Mouse (Mus musculus) G1E (cell line): ENCODE data around the gene Gm17387. TPM values are rescaled to one million over a fixed set of nuclear protein-coding genes. Genes with fewer than 3 reads are reported as not detected.

ENCODE experiments used
- ATAC-seq: 2 replicates; pipeline ENCODE4 v1.8.0; 2016; ENCODE audit warnings: mild to moderate bottlenecking; ENCODE audit not compliant: insufficient number of reproducible peaks, poor library complexity, low FRiP score, severe bottlenecking; ENCODE audit errors: extremely low read depth
- DNase-seq: peaks from one replicate; pipeline ENCODE4 v3.0.0; 2012; ENCODE audit warnings: low spot score
- H3K27me3 ChIP-seq: 2 replicates; pipeline ENCODE4 v1.6.1; 2012; ENCODE audit warnings: mild to moderate bottlenecking, low read length, inconsistent platforms; ENCODE audit not compliant: insufficient read depth
- H3K36me3 ChIP-seq: replicated peaks from 2 replicates; pipeline ENCODE3; 2012; ENCODE audit warnings: mild to moderate bottlenecking, inconsistent platforms
- H3K4me1 ChIP-seq: 2 replicates; pipeline ENCODE4 v1.6.1; 2012; ENCODE audit warnings: low read depth, low read length, inconsistent platforms, mixed read lengths; ENCODE audit not compliant: insufficient read depth
- H3K4me3 ChIP-seq: 2 replicates; pipeline ENCODE4 v1.5.1; 2012; ENCODE audit warnings: low read depth, mild to moderate bottlenecking, inconsistent platforms, low read length, moderate library complexity, mixed read lengths
- H3K9me3 ChIP-seq: replicated peaks from 2 replicates; pipeline ENCODE4 v1.6.1; 2012; ENCODE audit warnings: inconsistent platforms
- CTCF ChIP-seq: IDR thresholded peaks from 2 replicates; pipeline ENCODE4 v1.5.1; 2012; ENCODE audit warnings: low read depth, low read length, inconsistent platforms, mixed read lengths
- GATA1 ChIP-seq: IDR thresholded peaks from 2 replicates; pipeline ENCODE4 v1.6.1; 2012; ENCODE audit warnings: borderline replicate concordance, low read length, inconsistent platforms, mixed read lengths
- GATA2 ChIP-seq: IDR thresholded peaks from 2 replicates; pipeline ENCODE4 v1.6.1; 2012; ENCODE audit warnings: low read depth, low read length, inconsistent platforms, borderline replicate concordance
- POLR2AphosphoS5 ChIP-seq: IDR thresholded peaks from 2 replicates; pipeline ENCODE4 v1.6.1; 2012; ENCODE audit warnings: low read depth, low read length, inconsistent platforms; ENCODE audit not compliant: insufficient replicate concordance
- TAL1 ChIP-seq: conservative IDR thresholded peaks from 2 replicates; pipeline ENCODE4 v1.6.1; 2012; ENCODE audit warnings: low read depth, low read length, inconsistent platforms, mixed read lengths
- polyA plus RNA-seq: library from polyadenylated mRNA; stranded (reverse); fragments of >175 nt; gene quantifications from 2 replicates; pipeline ENCODE4 v1.2.3, GENCODE M21; 2012
- total RNA-seq, 2 experiments: library from RNA; stranded (forward) in 1 of 2; stranded (reverse) in 1 of 2; fragments of 200-1000 nt in 1 of 2; fragments of >200 nt in 1 of 2; fragmentation: Nextera tagmentation in 1 of 2; gene quantifications; 2 replicates each; pipeline ENCODE4 v1.2.3; 2014 to 2017

Gene Gm17387
- total and polyA plus RNA-seq, 3 experiments, result not detected

DNA sequence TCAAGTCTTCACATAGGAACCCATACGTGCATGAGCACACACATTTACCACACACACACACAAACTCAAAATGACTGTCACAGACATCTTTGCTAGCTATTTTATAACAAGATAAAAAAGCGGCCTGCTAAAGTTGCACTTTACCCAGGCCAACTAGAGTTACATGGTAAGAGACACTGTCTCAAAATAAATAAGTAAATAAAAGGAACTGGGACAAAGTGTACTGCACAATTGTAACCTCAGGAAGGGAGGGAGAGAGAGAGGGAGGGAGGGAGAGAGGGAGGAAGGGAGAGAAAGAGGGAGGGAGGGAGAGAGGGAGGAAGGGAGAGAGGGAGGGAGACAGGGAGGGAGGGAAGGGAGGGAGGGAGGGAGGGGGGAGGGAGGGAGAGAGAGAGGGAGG, 23.5 kb downstream of the Gm17387 start:
- no peak for DNase-seq
- Histone ChIP-seq H3K4me3 (no peak overlapping the region), H3K36me3 (no peaks in the 10 kb centered on the region), H3K4me1 (peaks cover 18% of the 10 kb centered on the region), H3K9me3 (no peaks in the 10 kb centered on the region), H3K27me3 (peaks cover 13% of the 10 kb centered on the region; the same call in 1 of the 2 replicates)
- TF ChIP-seq GATA1, result no peak
- no peak for TF ChIP-seq GATA2
- TF ChIP-seq TAL1, result no peak
- TF ChIP-seq CTCF, result no peak
- no peak for TF ChIP-seq POLR2AphosphoS5
- ATAC-seq, result no peak

DNA sequence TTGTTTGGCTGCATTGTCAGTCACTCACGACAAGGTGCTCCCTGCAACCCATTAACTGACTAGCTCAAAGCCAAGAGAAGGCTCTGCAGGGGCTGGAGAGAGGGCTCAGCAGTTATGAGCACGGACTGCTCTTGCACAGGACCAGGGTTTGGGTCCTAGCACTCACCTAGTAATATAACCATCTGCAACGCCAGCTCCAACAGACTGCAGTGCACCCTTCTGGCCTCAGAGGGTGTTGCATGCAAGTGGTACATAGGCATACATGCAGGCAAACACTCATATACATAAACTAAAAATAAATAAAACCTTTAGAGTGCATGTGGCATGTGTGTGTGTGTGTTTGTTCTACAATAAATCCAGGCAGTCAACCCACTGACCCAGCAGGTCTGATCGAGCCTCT, 26.9 kb downstream of the Gm17387 start:
- TF ChIP-seq POLR2AphosphoS5 (no peak), TAL1 (no peak), GATA1 (no peak), CTCF (no peak), GATA2 (no peak)
- no peaks in the 10 kb centered on the region for H3K9me3 ChIP-seq
- no peak overlapping the region for H3K4me3 ChIP-seq
- no peak for DNase-seq
- H3K4me1 ChIP-seq, result no peaks in the 10 kb centered on the region
- H3K36me3 ChIP-seq, result no peaks in the 10 kb centered on the region
- peaks cover 31% of the 10 kb centered on the region for H3K27me3 ChIP-seq
- no peak for ATAC-seq

DNA sequence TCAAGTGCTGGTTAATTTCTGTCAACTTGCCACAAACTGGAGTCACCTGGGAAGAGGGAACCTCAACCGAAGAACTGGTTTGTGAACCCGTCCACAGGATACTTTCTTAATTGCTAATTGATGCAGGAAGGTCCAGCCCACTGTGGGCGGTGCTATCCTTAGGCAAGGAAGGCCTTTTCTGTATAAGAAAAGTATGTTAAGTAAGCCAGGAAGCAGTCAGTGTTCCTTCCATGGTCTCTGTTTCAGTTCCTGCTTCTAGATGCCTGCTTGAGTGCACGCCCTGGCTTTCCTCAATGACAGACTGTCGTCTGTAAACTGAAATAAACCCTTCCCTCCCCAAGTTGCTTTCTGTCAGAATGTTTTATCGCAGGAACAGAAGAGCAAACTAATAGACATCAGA, 28.0 kb downstream of the Gm17387 start:
- H3K36me3 ChIP-seq, result no peaks in the 10 kb centered on the region
- no peak overlapping the region for H3K4me3 ChIP-seq
- ATAC-seq (no peak), DNase-seq (no peak)
- H3K27me3 ChIP-seq, result peaks cover 34% of the 10 kb centered on the region
- no peaks in the 10 kb centered on the region for H3K9me3 ChIP-seq
- H3K4me1 ChIP-seq, result no peaks in the 10 kb centered on the region
- TF ChIP-seq GATA1 (no peak), GATA2 (no peak), TAL1 (no peak), POLR2AphosphoS5 (no peak), CTCF (no peak)

DNA sequence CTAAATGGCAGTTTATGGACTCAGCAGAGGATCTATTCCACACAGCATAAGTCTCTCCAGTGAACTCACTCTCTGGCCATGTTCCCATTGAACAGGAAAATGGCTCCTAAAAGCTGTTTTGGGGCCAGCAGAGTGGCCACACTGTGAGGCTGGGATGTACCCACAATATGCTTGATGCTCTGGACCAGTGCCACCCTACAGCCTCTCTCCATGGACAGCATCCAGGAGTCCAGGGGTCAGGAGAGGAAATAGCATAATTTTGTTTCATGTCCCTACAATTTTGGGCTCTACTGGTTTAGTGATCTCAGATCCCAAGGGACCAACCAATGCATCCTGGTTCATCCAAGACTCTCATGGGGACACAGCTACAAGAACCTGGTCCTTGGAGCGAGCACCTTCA, 28.6 kb downstream of the Gm17387 start:
- Histone ChIP-seq H3K9me3 (no peaks in the 10 kb centered on the region), H3K4me1 (no peaks in the 10 kb centered on the region), H3K36me3 (no peaks in the 10 kb centered on the region), H3K27me3 (peaks cover 35% of the 10 kb centered on the region), H3K4me3 (no peak overlapping the region)
- no peak for TF ChIP-seq CTCF
- TF ChIP-seq GATA2, result no peak
- TF ChIP-seq POLR2AphosphoS5, result no peak
- TF ChIP-seq GATA1, result no peak
- TF ChIP-seq TAL1, result no peak
- DNase-seq (no peak), ATAC-seq (no peak)

DNA sequence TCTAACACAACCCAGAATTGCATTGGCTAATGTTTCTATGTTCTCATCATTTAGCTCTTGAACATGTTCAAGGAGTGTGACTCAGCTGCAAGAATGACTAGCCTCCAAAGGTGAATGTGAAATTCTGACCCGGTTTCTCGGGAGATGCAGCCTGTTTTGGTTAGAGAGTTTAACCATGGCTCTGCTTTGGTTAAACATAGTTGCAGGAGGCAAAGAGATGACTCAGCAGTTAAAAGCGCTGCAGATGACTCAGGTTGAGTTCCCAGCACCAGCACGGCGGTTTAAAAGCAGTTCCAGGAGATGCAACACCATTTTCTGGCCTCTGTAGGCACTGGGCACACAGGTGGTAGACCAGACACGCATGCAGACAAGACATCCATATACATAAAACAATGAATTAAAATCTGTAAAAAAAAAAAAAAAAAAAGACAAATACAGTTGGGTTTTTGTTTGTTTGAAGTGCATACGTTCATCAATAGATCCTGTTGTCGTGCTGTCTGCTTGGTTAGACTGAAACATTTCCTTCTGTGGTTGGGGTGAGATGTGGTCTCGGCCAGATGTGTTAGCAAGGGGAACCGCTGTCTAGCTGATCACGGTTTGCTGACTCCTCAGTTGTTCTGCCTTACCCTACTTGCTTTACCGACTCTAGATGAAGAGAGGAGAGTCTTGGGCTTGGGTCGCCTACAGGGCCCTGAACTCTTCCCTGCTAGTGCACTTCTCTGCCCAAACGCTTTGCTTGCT, 29.8 kb downstream of the Gm17387 start:
- Histone ChIP-seq H3K4me1 (no peaks in the 10 kb centered on the region), H3K4me3 (no peak overlapping the region), H3K27me3 (peaks cover 41% of the 10 kb centered on the region), H3K9me3 (no peaks in the 10 kb centered on the region), H3K36me3 (no peaks in the 10 kb centered on the region)
- no peak for ATAC-seq
- no peak for TF ChIP-seq CTCF
- TF ChIP-seq TAL1, result no peak
- no peak for TF ChIP-seq GATA2
- no peak for TF ChIP-seq GATA1
- TF ChIP-seq POLR2AphosphoS5, result no peak
- no peak for DNase-seq

DNA sequence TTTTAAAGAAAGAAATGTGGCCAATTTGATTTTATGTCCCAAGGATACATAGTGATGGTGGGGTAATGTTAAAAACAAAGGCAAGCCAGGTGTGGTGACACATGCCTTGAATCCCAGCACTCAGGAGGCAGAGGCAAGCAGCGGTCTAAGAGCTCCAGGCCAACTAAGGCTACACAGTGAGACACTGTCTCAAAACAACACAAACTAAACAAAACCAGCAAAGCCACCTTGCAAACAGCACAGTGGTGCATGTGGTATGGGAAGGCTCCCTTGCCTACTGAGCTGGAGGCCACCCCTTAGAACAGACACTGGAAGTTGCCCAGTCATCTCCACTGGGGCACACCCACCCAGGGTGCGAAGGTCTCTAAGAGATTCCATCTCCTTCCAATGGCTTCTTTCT, 31.0 kb downstream of the Gm17387 start:
- TF ChIP-seq CTCF (no peak), GATA1 (no peak), GATA2 (no peak), POLR2AphosphoS5 (no peak), TAL1 (no peak)
- H3K4me3 ChIP-seq, result no peak overlapping the region
- H3K4me1 ChIP-seq, result no peaks in the 10 kb centered on the region
- H3K27me3 ChIP-seq, result peaks cover 46% of the 10 kb centered on the region
- H3K36me3 ChIP-seq, result no peaks in the 10 kb centered on the region
- DNase-seq (no peak), ATAC-seq (no peak)
- H3K9me3 ChIP-seq, result no peaks in the 10 kb centered on the region
